Mouse (Mus musculus): ENCODE measurements around the gene Sco1.
"Not testable (repeated sequence)": the region's sequence is repeated elsewhere in the genome, so short reads cannot be mapped to it uniquely, and the experiment has no call there.

Sco1 gene

DNA sequence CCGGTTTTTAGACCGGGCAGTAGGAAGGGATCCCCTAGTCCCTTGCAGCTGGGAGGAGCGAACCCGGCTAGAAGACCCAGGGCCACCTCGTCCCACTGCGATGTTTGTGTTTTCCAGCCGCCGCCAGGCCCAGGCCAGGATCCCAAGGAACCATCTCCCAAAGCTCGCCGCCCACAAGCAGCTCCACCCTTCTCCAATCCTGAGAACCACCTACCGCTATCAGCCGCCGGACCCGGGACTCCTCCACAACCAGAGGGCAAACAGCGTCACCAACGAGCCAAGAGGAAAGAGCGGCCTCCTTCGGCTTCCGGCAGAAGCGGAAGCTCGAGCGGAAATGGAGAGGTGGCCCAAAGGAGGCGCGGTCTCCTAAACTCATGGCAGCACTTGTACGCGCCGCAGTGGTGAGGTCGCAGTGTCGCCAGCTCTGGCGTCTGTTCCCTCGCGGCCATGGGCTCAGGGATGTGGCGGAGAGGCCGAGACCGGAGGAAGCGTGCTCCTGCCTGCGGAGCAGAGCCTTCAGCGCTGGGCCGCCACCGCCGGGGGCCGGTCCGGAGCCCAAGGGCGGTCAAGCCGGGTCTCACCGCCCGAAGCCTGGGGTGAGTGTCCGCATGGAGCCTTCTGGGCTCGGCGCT lies at the start of gene Sco1, which contains the start of gene Adprm:
Gene Sco1 (plus strand): TSS at position 350 of the 632 bp plus-strand sequence.
Gene Adprm (minus strand): TSS at position 274 of the 632 bp plus-strand sequence.
- DNase-seq (ENCODE audit: low read depth) = peak; percentile 92

DNA sequence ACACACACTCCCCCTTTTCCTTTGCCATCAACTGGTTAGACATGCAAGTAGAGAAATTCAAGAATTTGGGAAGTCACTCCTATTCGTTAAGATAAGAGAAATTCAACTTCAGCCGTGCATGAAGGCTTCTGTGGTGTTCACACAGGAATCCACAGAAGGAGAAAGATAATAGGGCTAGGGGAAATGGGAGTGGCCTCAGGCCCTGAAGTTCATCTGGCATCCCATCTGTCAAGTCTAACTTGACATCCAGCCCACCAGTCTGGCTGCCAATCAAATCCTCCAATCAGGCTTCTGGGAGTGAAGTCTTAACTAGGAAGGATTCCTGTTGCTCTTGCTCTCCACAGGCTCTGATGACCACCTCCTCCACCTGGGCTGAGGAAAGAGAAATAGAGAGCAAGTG lies 49.6 kb upstream of the Sco1 start:
- DNase-seq (ENCODE audit: low read depth) = no peak

DNA sequence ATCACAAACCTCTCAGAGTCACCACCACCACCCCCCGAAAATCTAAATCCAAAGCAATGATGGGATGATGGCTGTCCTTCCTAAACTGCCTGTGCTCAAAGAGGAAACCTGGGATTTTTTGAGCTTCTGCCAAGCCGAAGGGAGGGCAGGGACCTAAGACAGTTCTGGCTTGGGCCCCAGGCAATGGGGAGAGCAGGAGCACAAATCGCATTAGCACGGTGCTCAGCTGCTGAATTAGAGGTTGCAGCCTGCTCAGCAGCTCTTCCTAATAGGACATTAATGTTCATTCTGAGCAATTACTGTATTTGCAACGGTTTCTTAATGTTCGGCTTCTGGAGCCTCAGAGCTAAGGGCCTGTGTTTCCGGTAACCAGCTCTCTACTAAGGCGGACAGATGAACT lies 44.5 kb upstream of the Sco1 start:
- no peak for DNase-seq (ENCODE audit: low read depth)

- DNase-seq (ENCODE audit: low read depth) = no peak
These were observed 43.9 kb upstream of the Sco1 start for GRCm38 (mm10) chr11:67008528-67008927.

DNA sequence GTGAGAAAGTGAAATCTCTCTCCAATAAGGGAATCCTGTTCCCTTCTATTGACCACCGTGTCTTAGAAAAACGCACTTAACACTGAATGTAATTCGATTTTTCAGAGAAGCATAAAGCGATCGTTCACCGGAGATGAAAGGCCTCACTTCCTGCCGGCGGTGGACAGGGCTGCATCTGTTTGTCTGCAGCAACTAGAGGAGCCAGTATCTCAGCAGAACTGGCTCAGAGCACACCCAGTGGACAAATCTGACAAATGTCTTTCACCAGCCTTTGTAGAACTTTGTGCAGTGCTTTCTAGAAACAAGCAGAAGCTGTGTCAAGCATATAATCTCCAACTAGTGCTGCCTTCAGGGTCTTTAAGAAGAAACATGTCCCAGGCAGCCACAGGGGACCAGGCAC lies 42.0 kb upstream of the Sco1 start:
- peak; percentile 34 for DNase-seq (ENCODE audit: low read depth)

- no peak for DNase-seq (ENCODE audit: low read depth)
These were observed 40.8 kb upstream of the Sco1 start for GRCm38 (mm10) chr11:67011635-67012034.

DNA sequence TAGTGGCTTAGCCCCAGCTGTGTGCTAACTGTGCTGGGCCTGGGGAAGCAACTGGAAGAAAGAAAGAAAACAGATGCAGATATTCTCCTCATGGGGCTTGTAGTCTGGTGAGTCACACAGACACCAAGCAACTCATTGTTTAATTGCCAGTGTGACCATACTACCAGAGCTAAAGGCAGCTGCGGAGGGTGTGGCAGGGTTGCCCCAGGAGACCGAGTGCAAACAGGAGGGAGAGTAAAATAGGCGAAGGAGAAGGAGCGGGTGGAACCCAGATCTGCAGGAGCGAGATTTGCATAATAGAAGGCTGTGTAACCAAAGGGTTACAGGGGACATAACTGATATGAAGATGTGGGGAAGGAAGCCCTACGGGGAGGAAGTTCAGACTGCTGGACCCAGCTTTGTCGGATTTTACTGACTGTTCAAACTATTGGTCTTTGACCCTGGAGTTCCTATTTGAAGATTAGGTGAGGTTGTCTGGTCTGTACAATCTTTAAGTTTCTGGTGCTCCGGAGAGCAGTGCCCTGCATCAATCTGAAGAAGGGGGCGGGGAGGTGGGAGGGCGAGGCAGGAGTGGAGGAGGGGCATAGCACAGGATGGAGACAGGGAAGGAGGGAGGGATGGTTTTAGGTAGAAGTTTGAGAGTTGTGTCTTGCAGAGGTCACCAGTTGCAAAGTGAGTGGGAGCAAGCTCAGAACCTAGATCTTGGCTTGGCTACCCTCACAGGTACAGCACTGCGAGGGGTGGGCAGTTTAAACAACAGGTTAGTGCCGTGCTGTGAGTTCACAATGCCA lies 34.5 kb upstream of the Sco1 start:
- DNase-seq (ENCODE audit: low read depth) = peak; percentile 17

DNA sequence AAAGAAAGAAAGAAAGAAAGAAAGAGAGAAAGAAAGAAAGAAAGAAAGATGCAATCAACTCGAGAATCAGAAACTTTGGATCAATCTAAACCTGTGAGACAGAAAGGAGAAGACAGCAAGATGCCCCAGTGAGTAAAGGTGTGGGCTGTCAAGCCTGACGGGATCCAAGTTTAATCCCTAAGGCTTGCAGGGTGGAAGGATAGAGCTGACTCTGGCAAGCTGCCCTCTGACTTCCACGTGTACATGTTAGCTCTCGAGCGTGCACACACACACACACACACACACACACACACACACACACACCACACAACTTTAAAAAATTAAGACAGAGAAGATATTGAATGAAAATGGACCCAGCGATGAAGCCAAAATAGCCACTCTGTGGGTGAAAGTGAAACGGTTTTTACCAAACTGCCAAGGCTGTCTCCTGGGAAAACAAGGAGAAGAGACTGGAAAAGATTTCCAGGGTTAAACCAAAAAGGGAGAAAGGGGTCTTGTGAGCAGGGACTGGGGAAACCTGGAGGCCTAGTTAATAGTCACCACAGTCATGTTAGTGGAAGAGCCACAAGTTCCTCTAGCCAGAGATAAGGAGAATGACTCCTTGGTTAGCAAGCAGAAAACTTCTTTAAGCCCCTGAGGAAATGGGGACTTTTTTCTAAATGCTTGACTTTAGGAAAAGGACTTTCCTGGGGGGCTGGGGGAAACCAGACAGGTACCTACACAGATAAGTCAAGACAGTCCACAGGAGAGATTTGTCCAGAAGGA lies 32.6 kb upstream of the Sco1 start:
- DNase-seq (ENCODE audit: low read depth) = no peak

DNA sequence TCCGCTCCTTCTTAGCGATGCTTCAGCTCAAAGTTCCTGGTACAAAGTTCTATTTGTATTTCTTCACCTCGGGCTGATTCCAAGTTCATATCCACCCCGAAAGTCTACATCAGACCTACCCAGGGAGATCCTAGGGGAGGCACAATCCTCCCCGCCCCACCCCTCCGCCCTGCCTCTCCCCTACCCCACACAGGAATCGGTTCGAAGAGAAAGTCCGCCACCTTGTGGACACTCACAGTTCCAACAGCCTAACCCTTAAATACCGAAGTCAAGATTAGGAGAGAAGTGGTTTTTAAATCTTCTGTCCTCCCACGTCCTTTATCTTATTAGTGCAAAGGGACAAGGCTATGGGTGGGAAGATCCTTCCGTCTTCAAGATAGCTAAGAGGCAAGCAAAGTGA lies 31.5 kb upstream of the Sco1 start:
- DNase-seq (ENCODE audit: low read depth) = peak; percentile 71

DNA sequence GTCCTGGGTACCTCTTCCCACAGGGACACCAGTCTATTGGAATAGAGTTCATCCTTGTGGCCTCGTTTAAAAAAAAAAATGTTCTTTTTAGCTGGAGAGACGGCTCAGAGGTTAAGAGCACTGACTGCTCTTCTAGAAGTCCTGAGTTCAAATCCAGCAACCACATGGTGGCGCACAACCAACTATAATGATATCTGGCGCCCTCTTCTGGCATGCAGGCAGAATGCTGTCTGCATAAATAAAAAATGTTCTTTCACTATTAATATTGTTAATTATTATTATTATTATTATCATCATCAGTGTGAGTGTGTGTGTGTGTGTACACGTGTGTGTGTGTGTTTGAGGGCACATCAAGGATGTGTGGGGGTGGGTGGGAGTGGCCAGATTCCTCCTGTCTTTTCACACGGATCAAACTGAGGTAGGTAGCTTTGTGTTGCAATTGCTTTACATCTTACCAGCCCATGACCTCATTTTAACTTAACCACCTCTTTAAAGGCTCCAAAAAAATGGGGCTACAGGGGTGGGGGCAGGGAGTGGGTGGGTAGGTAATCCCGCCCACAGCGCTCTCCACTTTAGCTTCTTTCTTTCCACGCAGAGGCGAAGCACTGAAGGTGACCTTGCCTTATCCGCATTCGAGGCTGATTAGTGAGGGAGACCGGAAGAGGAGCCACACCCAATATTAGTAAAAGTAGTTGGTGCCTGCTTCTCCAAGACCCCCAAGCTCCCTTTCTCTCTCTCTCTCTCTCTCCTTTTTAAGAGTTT lies 29.9 kb upstream of the Sco1 start:
- DNase-seq (ENCODE audit: low read depth) = peak; percentile 55

GRCm38 (mm10) chr11:67023191-67023590 lies 29.3 kb upstream of the Sco1 start:
- DNase-seq (ENCODE audit: low read depth) = not testable (repeated sequence)

- DNase-seq (ENCODE audit: low read depth) = no peak
These were observed 28.6 kb upstream of the Sco1 start for GRCm38 (mm10) chr11:67023802-67024340.

GRCm38 (mm10) chr11:67024867-67025477 lies 27.5 kb upstream of the Sco1 start, which contains the start of gene Tmem220:
Tmem220 (plus strand) TSS chr11:67025154.
- DNase-seq (ENCODE audit: low read depth) = peak; percentile 95

- no peak for DNase-seq (ENCODE audit: low read depth)
These were observed 21.4 kb upstream of the Sco1 start for GRCm38 (mm10) chr11:67030904-67031602.

DNA sequence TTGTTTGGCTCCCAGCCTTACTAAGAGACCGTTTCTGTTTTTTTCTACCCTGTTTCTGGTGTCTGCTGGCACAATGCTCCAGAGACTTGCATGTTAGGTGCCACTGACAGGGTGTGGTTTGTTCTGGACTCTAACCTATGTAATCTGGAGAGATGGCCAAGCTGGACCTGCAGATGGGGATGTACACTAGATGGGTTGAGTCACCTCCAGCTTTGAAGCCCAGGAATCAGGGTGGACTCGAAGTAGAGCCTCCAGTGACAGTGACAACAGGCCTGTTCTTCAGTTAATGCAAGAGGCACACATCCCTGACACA lies 20.9 kb upstream of the Sco1 start:
- DNase-seq (ENCODE audit: low read depth) = no peak

DNA sequence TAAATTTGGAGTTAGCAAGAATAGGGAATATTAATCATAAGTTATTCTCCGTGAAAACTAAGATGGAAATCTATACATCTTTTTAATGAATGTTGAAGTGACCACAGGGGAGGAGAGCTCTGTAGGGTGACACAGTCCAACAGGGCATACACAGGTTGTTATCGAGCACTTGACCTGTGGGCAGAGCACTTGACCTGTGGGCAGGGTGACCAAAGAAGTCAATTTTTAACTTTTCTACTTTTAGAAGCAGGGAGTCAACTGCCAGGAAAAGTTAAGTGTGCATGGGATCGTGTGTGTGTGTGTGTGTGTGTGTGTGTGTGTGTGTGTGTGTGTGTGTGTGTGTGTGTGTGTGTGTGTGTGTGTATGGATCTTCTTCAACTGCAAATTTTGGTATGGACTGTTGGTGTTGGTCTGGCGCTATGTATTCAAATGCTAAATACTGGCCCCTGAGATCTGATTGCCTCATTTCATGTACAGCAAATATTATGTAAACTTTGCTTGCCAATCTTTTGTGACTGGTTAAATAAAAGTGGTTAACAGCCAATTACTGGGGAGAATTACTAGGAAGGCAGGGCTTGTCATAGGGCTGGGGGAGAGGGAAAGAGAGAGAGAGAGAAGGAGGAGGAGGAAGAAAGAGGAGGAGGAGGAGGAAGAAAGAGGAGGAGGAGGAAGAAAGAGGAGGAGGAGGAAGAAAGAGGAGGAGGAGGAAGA lies 17.5 kb upstream of the Sco1 start:
- no peak for DNase-seq (ENCODE audit: low read depth)

DNA sequence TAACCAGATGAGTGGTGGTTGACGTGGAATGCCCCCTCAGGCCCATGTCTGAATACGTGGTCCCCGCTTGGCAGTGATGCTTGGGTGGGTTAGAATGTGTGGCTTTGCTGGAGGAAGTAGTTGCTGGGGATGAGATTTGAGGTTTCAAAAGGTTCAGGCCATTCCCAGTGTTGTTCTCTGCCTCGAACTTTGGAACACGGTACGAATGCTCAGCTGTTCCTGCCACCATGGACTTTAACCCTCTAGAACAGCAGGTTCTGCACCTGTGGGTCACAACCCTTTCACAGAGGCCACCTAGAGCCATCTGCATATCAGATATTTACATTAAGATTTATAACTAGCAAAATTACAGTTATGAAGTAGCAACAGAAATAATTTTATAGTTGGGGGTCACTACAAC lies 16.2 kb upstream of the Sco1 start:
- no peak for DNase-seq (ENCODE audit: low read depth)

DNA sequence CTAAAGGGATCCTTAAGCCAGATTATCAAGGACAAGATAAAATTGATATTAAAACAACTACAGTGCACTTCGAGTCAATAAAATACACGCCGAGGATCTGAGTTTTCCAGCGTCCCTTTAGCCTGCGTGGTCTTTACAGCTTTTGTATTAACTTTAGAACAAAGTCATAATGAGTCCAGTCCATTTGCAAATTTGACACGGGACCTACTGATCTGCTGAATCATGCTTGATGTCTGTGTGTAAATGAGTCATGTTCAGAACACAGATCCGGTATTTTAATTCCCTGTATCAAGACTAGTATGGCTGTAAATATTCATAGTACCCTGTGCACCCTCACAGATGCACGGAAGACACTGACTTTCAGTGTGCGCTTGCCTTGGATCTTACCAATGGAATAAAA lies 15.6 kb upstream of the Sco1 start:
- DNase-seq (ENCODE audit: low read depth) = no peak

GRCm38 (mm10) chr11:67039799-67040198 lies 12.7 kb upstream of the Sco1 start:
- DNase-seq (ENCODE audit: low read depth) = peak; percentile 17

DNA sequence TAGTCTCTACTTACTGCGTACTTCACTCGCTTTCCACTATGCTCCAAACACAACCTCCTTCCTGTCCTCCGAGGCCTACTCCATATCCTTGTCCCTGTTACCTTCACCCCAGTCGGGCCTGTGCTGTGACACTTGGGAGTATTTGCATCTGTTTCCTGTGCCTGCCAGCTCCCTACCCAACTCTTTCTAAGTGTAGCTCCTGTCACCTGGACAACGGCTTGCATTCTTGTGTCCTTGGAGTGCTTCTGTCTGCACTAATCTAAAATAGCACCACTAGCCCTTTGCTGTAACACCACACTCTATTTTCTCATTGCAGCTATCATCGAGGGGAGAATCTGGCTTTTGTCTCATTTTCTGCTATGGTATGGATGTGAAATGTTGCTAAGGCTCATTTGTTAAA lies 12.0 kb upstream of the Sco1 start:
- DNase-seq (ENCODE audit: low read depth) = no peak
